Mouse (Mus musculus) embryo, embryonic 11.5 days (tissue): ENCODE data around the gene Psg21.
"Not testable (repeated sequence)": the region's sequence is repeated elsewhere in the genome, so short reads cannot be mapped to it uniquely, and the experiment has no call there.

Experiments used
- DNase-seq: peaks from one replicate; pipeline ENCODE4 v3.0.0-alpha.2; 2012; ENCODE audit warnings: low read depth, low spot score

The Psg21 gene

GRCm38 (mm10) chr7:18656625-18657024 lies at the start of gene Psg21:
TSS of gene Psg21 (minus strand) at chr7:18656725.
- DNase-seq, result not testable (repeated sequence)

- DNase-seq, result no peak
These were observed 29.6 kb upstream of the Psg21 start, which contains the start of gene Psg20 for GRCm38 (mm10) chr7:18686085-18686484. TSS of gene Psg20 (minus strand) at chr7:18686185.

GRCm38 (mm10) chr7:18685586-18685985 lies 29.1 kb upstream of the Psg21 start:
- no peak for DNase-seq

- DNase-seq, result peak; percentile 17
These were observed 23.2 kb upstream of the Psg21 start for GRCm38 (mm10) chr7:18679772-18680171.

- DNase-seq, result not testable (repeated sequence)
These were observed 29.6 kb downstream of the Psg21 start for GRCm38 (mm10) chr7:18626921-18627320.

GRCm38 (mm10) chr7:18616401-18616800 lies 40.1 kb downstream of the Psg21 start, which contains the start of gene Psg23:
TSS of gene Psg23 (minus strand) at chr7:18616501.
- not testable (repeated sequence) for DNase-seq
